Mouse (Mus musculus): ENCODE measurements at regions not wholly inside any gene's neighbourhood (a gene's known extent, or its start where the extent isn't known, plus 50 kb on each side); places are given as distances from the start of the nearest gene placed in this dataset.
"Not testable (repeated sequence)": the region's sequence is repeated elsewhere in the genome, so short reads cannot be mapped to it uniquely, and the experiment has no call there.

GRCm38 (mm10) chr10:8116821-8117220 lies 160.8 kb upstream of the Tab2 start:
- no peaks in the 10 kb centered on the region for H3K9me3 ChIP-seq (replicated peaks; ENCODE audit: control insufficient read depth, low read length)
- no peak overlapping the region for H3K4me2 ChIP-seq (ENCODE audit: low read depth, low read length)
- no peak overlapping the region for H3K9ac ChIP-seq (ENCODE audit: low read depth, low read length)
- H3K4me3 ChIP-seq (ENCODE audit: low read depth, low read length): no peak overlapping the region
- H3K27ac ChIP-seq (ENCODE audit: low read length): no peak overlapping the region
- no peaks in the 10 kb centered on the region; the same call in 1 of the 2 replicates for H3K4me1 ChIP-seq (ENCODE audit: control insufficient read depth, low read depth, low read length)
- H3K27me3 ChIP-seq (ENCODE audit: control insufficient read depth, insufficient read depth, low read depth, low read length): no peaks in the 10 kb centered on the region
- no peak for ATAC-seq (ENCODE audit: low read depth)
- 44% methylated on average over 8 of the region's 8 CpGs for WGBS (ENCODE audit: insufficient replicate concordance)
- H3K36me3 ChIP-seq (ENCODE audit: control insufficient read depth, insufficient read depth): no peaks in the 10 kb centered on the region

GRCm38 (mm10) chr10:8114932-8115331 lies 158.9 kb upstream of the Tab2 start:
- not testable (repeated sequence) for H3K4me1 ChIP-seq (ENCODE audit: control insufficient read depth, low read depth, low read length); H3K36me3 ChIP-seq (ENCODE audit: control insufficient read depth, insufficient read depth); ATAC-seq (ENCODE audit: low read depth); H3K9me3 ChIP-seq (replicated peaks; ENCODE audit: control insufficient read depth, low read length); H3K4me3 ChIP-seq (ENCODE audit: low read depth, low read length); H3K27ac ChIP-seq (ENCODE audit: low read length); H3K27me3 ChIP-seq (ENCODE audit: control insufficient read depth, insufficient read depth, low read depth, low read length); H3K4me2 ChIP-seq (ENCODE audit: low read depth, low read length); H3K9ac ChIP-seq (ENCODE audit: low read depth, low read length)
- 68% methylated on average over 5 of the region's 5 CpGs for WGBS (ENCODE audit: insufficient replicate concordance)

GRCm38 (mm10) chr10:8114530-8114929 lies 158.5 kb upstream of the Tab2 start:
- Histone ChIP-seq H3K4me2 (ENCODE audit: low read depth, low read length) (no peak overlapping the region), H3K9me3 (replicated peaks; ENCODE audit: control insufficient read depth, low read length) (no peaks in the 10 kb centered on the region), H3K4me3 (ENCODE audit: low read depth, low read length) (no peak overlapping the region), H3K4me1 (ENCODE audit: control insufficient read depth, low read depth, low read length) (no peaks in the 10 kb centered on the region), H3K36me3 (ENCODE audit: control insufficient read depth, insufficient read depth) (no peaks in the 10 kb centered on the region), H3K9ac (ENCODE audit: low read depth, low read length) (no peak overlapping the region), H3K27ac (ENCODE audit: low read length) (no peak overlapping the region), H3K27me3 (ENCODE audit: control insufficient read depth, insufficient read depth, low read depth, low read length) (no peaks in the 10 kb centered on the region)
- no peak for ATAC-seq (ENCODE audit: low read depth)
- 46% methylated on average over 3 of the region's 3 CpGs for WGBS (ENCODE audit: insufficient replicate concordance)

GRCm38 (mm10) chr10:8100489-8100888 lies 144.5 kb upstream of the Tab2 start:
- Histone ChIP-seq H3K4me2 (ENCODE audit: low read depth, low read length) (no peak overlapping the region), H3K36me3 (ENCODE audit: control insufficient read depth, insufficient read depth) (no peaks in the 10 kb centered on the region), H3K9me3 (replicated peaks; ENCODE audit: control insufficient read depth, low read length) (no peaks in the 10 kb centered on the region), H3K4me3 (ENCODE audit: low read depth, low read length) (no peak overlapping the region), H3K4me1 (ENCODE audit: control insufficient read depth, low read depth, low read length) (peaks cover 2% of the 10 kb centered on the region), H3K27me3 (ENCODE audit: control insufficient read depth, insufficient read depth, low read depth, low read length) (no peaks in the 10 kb centered on the region), H3K27ac (ENCODE audit: low read length) (no peak overlapping the region), H3K9ac (ENCODE audit: low read depth, low read length) (no peak overlapping the region)
- no peak for ATAC-seq (ENCODE audit: low read depth)
- WGBS (ENCODE audit: insufficient replicate concordance): 72% methylated on average over 6 of the region's 6 CpGs

GRCm38 (mm10) chr10:8095924-8096323 lies 139.9 kb upstream of the Tab2 start:
- Histone ChIP-seq H3K36me3 (ENCODE audit: control insufficient read depth, insufficient read depth) (no peaks in the 10 kb centered on the region), H3K27me3 (ENCODE audit: control insufficient read depth, insufficient read depth, low read depth, low read length) (no peaks in the 10 kb centered on the region), H3K4me3 (ENCODE audit: low read depth, low read length) (no peak overlapping the region), H3K4me2 (ENCODE audit: low read depth, low read length) (no peak overlapping the region), H3K9me3 (replicated peaks; ENCODE audit: control insufficient read depth, low read length) (no peaks in the 10 kb centered on the region), H3K27ac (ENCODE audit: low read length) (peak overlapping the region; percentile 82), H3K4me1 (ENCODE audit: control insufficient read depth, low read depth, low read length) (peaks cover 4% of the 10 kb centered on the region), H3K9ac (ENCODE audit: low read depth, low read length) (no peak overlapping the region)
- 33% methylated on average over 2 of the region's 2 CpGs for whole genome bisulfite sequencing (ENCODE audit: insufficient replicate concordance)
- ATAC-seq (ENCODE audit: low read depth): peak; percentile 90

- H3K27ac ChIP-seq (ENCODE audit: low read length): peak overlapping the region; percentile 82; the same call in 1 of the 2 replicates
- 65% methylated on average over 3 of the region's 3 CpGs for WGBS (ENCODE audit: insufficient replicate concordance)
- no peak overlapping the region for H3K4me3 ChIP-seq (ENCODE audit: low read depth, low read length)
- no peaks in the 10 kb centered on the region for H3K9me3 ChIP-seq (replicated peaks; ENCODE audit: control insufficient read depth, low read length)
- H3K27me3 ChIP-seq (ENCODE audit: control insufficient read depth, insufficient read depth, low read depth, low read length): no peaks in the 10 kb centered on the region
- no peak overlapping the region for H3K4me2 ChIP-seq (ENCODE audit: low read depth, low read length)
- H3K9ac ChIP-seq (ENCODE audit: low read depth, low read length): no peak overlapping the region
- peaks cover 4% of the 10 kb centered on the region for H3K4me1 ChIP-seq (ENCODE audit: control insufficient read depth, low read depth, low read length)
- no peak for ATAC-seq (ENCODE audit: low read depth)
- H3K36me3 ChIP-seq (ENCODE audit: control insufficient read depth, insufficient read depth): no peaks in the 10 kb centered on the region
Measured at GRCm38 (mm10) chr10:8095206-8095605, 139.2 kb upstream of the Tab2 start.

- Histone ChIP-seq H3K4me2 (ENCODE audit: low read depth, low read length) (no peak overlapping the region), H3K27ac (ENCODE audit: low read length) (no peak overlapping the region), H3K27me3 (ENCODE audit: control insufficient read depth, insufficient read depth, low read depth, low read length) (no peaks in the 10 kb centered on the region), H3K36me3 (ENCODE audit: control insufficient read depth, insufficient read depth) (no peaks in the 10 kb centered on the region), H3K4me3 (ENCODE audit: low read depth, low read length) (no peak overlapping the region), H3K9ac (ENCODE audit: low read depth, low read length) (no peak overlapping the region), H3K4me1 (ENCODE audit: control insufficient read depth, low read depth, low read length) (peaks cover 7% of the 10 kb centered on the region), H3K9me3 (replicated peaks; ENCODE audit: control insufficient read depth, low read length) (no peaks in the 10 kb centered on the region)
- WGBS (ENCODE audit: insufficient replicate concordance): 70% methylated on average over 8 of the region's 8 CpGs
- ATAC-seq (ENCODE audit: low read depth): no peak
Measured at GRCm38 (mm10) chr10:8091871-8092552, 136.0 kb upstream of the Tab2 start.

GRCm38 (mm10) chr10:8089296-8089695 lies 133.3 kb upstream of the Tab2 start:
- Histone ChIP-seq H3K9ac (ENCODE audit: low read depth, low read length) (no peak overlapping the region), H3K36me3 (ENCODE audit: control insufficient read depth, insufficient read depth) (no peaks in the 10 kb centered on the region), H3K4me3 (ENCODE audit: low read depth, low read length) (no peak overlapping the region), H3K27me3 (ENCODE audit: control insufficient read depth, insufficient read depth, low read depth, low read length) (no peaks in the 10 kb centered on the region), H3K4me1 (ENCODE audit: control insufficient read depth, low read depth, low read length) (peaks cover 5% of the 10 kb centered on the region), H3K27ac (ENCODE audit: low read length) (peak overlapping the region; percentile 75), H3K9me3 (replicated peaks; ENCODE audit: control insufficient read depth, low read length) (no peaks in the 10 kb centered on the region), H3K4me2 (ENCODE audit: low read depth, low read length) (no peak overlapping the region)
- 70% methylated on average over 9 of the region's 9 CpGs for WGBS (ENCODE audit: insufficient replicate concordance)
- no peak for ATAC-seq (ENCODE audit: low read depth)

GRCm38 (mm10) chr10:8088737-8089136 lies 132.7 kb upstream of the Tab2 start:
- Histone ChIP-seq H3K36me3 (ENCODE audit: control insufficient read depth, insufficient read depth) (no peaks in the 10 kb centered on the region), H3K4me3 (ENCODE audit: low read depth, low read length) (no peak overlapping the region), H3K27me3 (ENCODE audit: control insufficient read depth, insufficient read depth, low read depth, low read length) (no peaks in the 10 kb centered on the region), H3K4me1 (ENCODE audit: control insufficient read depth, low read depth, low read length) (peaks cover 5% of the 10 kb centered on the region), H3K27ac (ENCODE audit: low read length) (peak overlapping the region; percentile 56), H3K9me3 (replicated peaks; ENCODE audit: control insufficient read depth, low read length) (no peaks in the 10 kb centered on the region), H3K9ac (ENCODE audit: low read depth, low read length) (no peak overlapping the region), H3K4me2 (ENCODE audit: low read depth, low read length) (no peak overlapping the region)
- 48% methylated on average over 3 of the region's 3 CpGs for WGBS (ENCODE audit: insufficient replicate concordance)
- peak; percentile 45 for ATAC-seq (ENCODE audit: low read depth)
